8 mouse cellular contexts compared by ENCODE assay signal in the genomic region with DNA sequence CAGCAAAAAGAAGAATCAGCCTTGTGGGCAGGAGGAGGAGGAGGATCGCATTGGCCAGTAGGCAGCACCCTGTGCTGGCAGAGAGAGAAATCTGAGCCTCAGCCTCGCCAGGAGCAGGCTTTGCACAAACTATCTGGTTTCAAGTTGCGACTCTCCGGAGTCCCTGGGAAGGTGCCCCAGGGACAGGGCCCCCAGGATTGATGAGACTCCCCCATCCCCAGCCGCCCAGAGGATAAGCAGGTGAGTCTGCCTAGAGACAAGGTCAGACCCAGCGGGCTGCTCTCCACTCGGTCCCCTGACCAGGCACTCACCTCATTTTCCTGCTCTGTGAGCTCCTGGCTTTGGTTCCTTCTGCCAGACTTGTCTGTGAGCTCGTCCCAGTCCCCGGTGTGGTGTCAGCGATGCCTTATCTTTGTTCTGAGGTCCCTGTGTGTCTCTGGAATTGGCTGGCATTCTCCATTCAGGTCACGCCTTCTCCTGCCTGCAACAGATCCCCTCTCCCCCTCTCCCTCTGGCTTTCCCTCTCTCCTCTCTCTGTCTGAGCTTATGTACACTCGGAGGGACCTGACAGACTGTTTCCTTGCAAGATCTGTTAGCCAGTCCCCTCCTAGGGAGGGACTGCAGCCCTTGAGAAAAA. TPM values are rescaled to one million over a fixed set of nuclear protein-coding genes. Genes with fewer than 3 reads are reported as not detected.
A peak's percentile ranks its signal among the peaks of the same experiment; 100 is the strongest.
DNase-seq lines count a peak whose midpoint lies in the region; ATAC-seq and TF ChIP-seq lines count a peak whose summit lies in the region.
"Had no signal": no experiment of that assay in that cellular context is flagged by ENCODE, and none has a peak within 500 bp of the region (broad histone marks: within the 10 kb centered on the region; RNA-seq: fewer than 3 reads in every experiment).

TSS of gene Rtp4 (plus strand) at position 57 of the 637 bp plus-strand sequence.
TSS of gene Masp1 (minus strand) at position 581 of the 637 bp plus-strand sequence.

- no peak for TF ChIP-seq EP300 in lung, postnatal 0 days (IDR thresholded peaks at IDR 0.05)

- DNase-seq in lung, postnatal 0 days (ENCODE audit: low spot score), result peak; percentile 14
- DNase-seq in lung, postnatal 10 days, result no peak
- peak; percentile 26 for DNase-seq in embryo, embryonic 11.5 days (ENCODE audit: low read depth, low spot score)
- DNase-seq in limb, embryonic 10.5 days (ENCODE audit: low spot score), result peak; percentile 53
- DNase-seq in thymus, postnatal 36 days, result no peak

- H3K9me3 ChIP-seq in lung, postnatal 0 days (ENCODE audit: low read length), result no peaks in the 10 kb centered on the region
- peaks cover 2% of the 10 kb centered on the region; the same call in 1 of the 2 replicates for H3K9me3 ChIP-seq in heart, embryonic 13.5 days
- no peaks in the 10 kb centered on the region for H3K9me3 ChIP-seq in limb, embryonic 10.5 days (replicated peaks)
- no peaks in the 10 kb centered on the region for H3K9me3 ChIP-seq in neural tube, embryonic 15.5 days (replicated peaks)
- H3K9me3 ChIP-seq: megakaryocyte, embryonic 14.5 days had no signal

- H3K27me3 ChIP-seq in lung, postnatal 0 days (replicated peaks; ENCODE audit: insufficient read depth, low read length), result no peaks in the 10 kb centered on the region
- peaks cover 4% of the 10 kb centered on the region; the same call in 1 of the 2 replicates for H3K27me3 ChIP-seq in heart, embryonic 13.5 days (replicated peaks)
- H3K27me3 ChIP-seq in limb, embryonic 10.5 days (ENCODE audit: low read depth, poor library complexity, severe bottlenecking), result 0 out of 2 replicates have a peak, but pooled peaks cover 4% of the 10 kb centered on the region
- no peaks in the 10 kb centered on the region for H3K27me3 ChIP-seq in neural tube, embryonic 15.5 days (replicated peaks)

- H3K36me3 ChIP-seq in lung, postnatal 0 days (ENCODE audit: insufficient read depth, low read length), result no peaks in the 10 kb centered on the region
- H3K36me3 ChIP-seq in heart, embryonic 13.5 days, result no peaks in the 10 kb centered on the region
- H3K36me3 ChIP-seq in limb, embryonic 10.5 days, result no peaks in the 10 kb centered on the region
- no peaks in the 10 kb centered on the region for H3K36me3 ChIP-seq in neural tube, embryonic 15.5 days

- ATAC-seq in lung, postnatal 0 days, result no peak
- no peak for ATAC-seq in heart, embryonic 13.5 days (ENCODE audit: extremely low read depth, insufficient number of reproducible peaks, low FRiP score, low TSS enrichment)
- peak; percentile 81 for ATAC-seq in neural tube, embryonic 15.5 days (ENCODE audit: low FRiP score)

- H3K4me2 ChIP-seq in lung, postnatal 0 days (replicated peaks; ENCODE audit: low read depth, low read length), result peak within 1 kb of the TSS; percentile 40
- H3K4me2 ChIP-seq in heart, embryonic 13.5 days, result peak within 1 kb of the TSS; percentile 77
- H3K4me2 ChIP-seq in neural tube, embryonic 15.5 days, result peak within 1 kb of the TSS; percentile 64

- H3K27ac ChIP-seq in lung, postnatal 0 days (ENCODE audit: low read length), result no peak within 1 kb of the TSS
- H3K27ac ChIP-seq in heart, embryonic 13.5 days (replicated peaks), result peak within 1 kb of the TSS; percentile 82
- H3K27ac ChIP-seq in limb, embryonic 10.5 days, result peak within 1 kb of the TSS; percentile 79
- peak within 1 kb of the TSS; percentile 88 for H3K27ac ChIP-seq in neural tube, embryonic 15.5 days (replicated peaks)

- H3K4me1 ChIP-seq in lung, postnatal 0 days (ENCODE audit: insufficient read depth, low read depth, low read length), result no peaks in the 10 kb centered on the region; the same call in 1 of the 2 replicates
- peaks cover 78% of the 10 kb centered on the region for H3K4me1 ChIP-seq in heart, embryonic 13.5 days
- peaks cover 47% of the 10 kb centered on the region for H3K4me1 ChIP-seq in limb, embryonic 10.5 days
- peaks cover 73% of the 10 kb centered on the region for H3K4me1 ChIP-seq in neural tube, embryonic 15.5 days
- H3K4me1 ChIP-seq: megakaryocyte, embryonic 14.5 days had no signal

- H3K4me3 ChIP-seq in lung, postnatal 0 days (ENCODE audit: low read depth, low read length), result no peak within 1 kb of the TSS
- H3K4me3 ChIP-seq in heart, embryonic 13.5 days, result peak within 1 kb of the TSS; percentile 56
- peak within 1 kb of the TSS; percentile 49 for H3K4me3 ChIP-seq in limb, embryonic 10.5 days
- peak within 1 kb of the TSS; percentile 44 for H3K4me3 ChIP-seq in neural tube, embryonic 15.5 days (replicated peaks)
- H3K4me3 ChIP-seq: megakaryocyte, embryonic 14.5 days had no signal

- H3K9ac ChIP-seq in lung, postnatal 0 days (replicated peaks; ENCODE audit: low read depth), result no peak within 1 kb of the TSS
- H3K9ac ChIP-seq in heart, embryonic 13.5 days, result peak within 1 kb of the TSS; percentile 78
- H3K9ac ChIP-seq in neural tube, embryonic 15.5 days (replicated peaks), result peak within 1 kb of the TSS; percentile 49

- TF ChIP-seq CTCF in lung, postnatal 0 days (IDR thresholded peaks at IDR 0.05), result no peak

- 3% methylated on average over 12 of the region's 12 CpGs for WGBS in lung, postnatal 0 days
- 2% methylated on average over 12 of the region's 12 CpGs for WGBS in heart, embryonic 13.5 days
- 0% methylated on average over 12 of the region's 12 CpGs for WGBS in limb, embryonic 10.5 days
- WGBS in neural tube, embryonic 15.5 days, result 2% methylated on average over 12 of the region's 12 CpGs

RNA-seq across cellular contexts. Expression of gene Rtp4, which starts in this region (rescaled TPM):
- 27.8 and 34.8 TPM in 2 replicates for polyA plus RNA-seq in lung, postnatal 0 days (2015; fragmentation: Nextera tagmentation; extraction: Ambion mirVana)
- 9.3 and 9.5 TPM in 2 replicates for polyA plus RNA-seq in heart, embryonic 13.5 days (2015; fragmentation: Nextera tagmentation; extraction: Ambion mirVana)
- 0.85 and 0.98 TPM in 2 replicates for polyA plus RNA-seq in limb, embryonic 10.5 days (2016; fragmentation: Nextera tagmentation; extraction: Ambion mirVana)
- 5.2 and 10.5 TPM in 2 replicates for polyA plus RNA-seq in neural tube, embryonic 15.5 days (2015; fragmentation: Nextera tagmentation; extraction: Ambion mirVana)

RNA-seq across cellular contexts. Expression of gene Masp1, which starts in this region (rescaled TPM):
- polyA plus RNA-seq in lung, postnatal 0 days (2015; fragmentation: Nextera tagmentation; extraction: Ambion mirVana), result 1.2 and 1.3 TPM in 2 replicates
- 10.4 and 13.3 TPM in 2 replicates for polyA plus RNA-seq in heart, embryonic 13.5 days (2015; fragmentation: Nextera tagmentation; extraction: Ambion mirVana)
- 3.7 and 3.8 TPM in 2 replicates for polyA plus RNA-seq in limb, embryonic 10.5 days (2016; fragmentation: Nextera tagmentation; extraction: Ambion mirVana)
- polyA plus RNA-seq in neural tube, embryonic 15.5 days (2015; fragmentation: Nextera tagmentation; extraction: Ambion mirVana), result 23.0 and 25.6 TPM in 2 replicates

Comparison
In these comparisons a context has a peak if more than half of its experiments do, and no peak if none do; other contexts are left out.
1. DNase-seq: peak in lung, postnatal 0 days (single experiment), embryo, embryonic 11.5 days (single experiment) and limb, embryonic 10.5 days (single experiment); none in lung, postnatal 10 days (single experiment) and thymus, postnatal 36 days (0 of 2).
2. Peak in every context shown above with its lines, with median percentiles within 50 percentile points of each other: H3K4me2 ChIP-seq.